Mouse (Mus musculus) megakaryocyte, adult 5-6 weeks (primary cell): ENCODE measurements at regions not wholly inside any gene's neighbourhood (a gene's known extent, or its start where the extent isn't known, plus 50 kb on each side); places are given as distances from the start of the nearest gene placed in this dataset.

Source experiments
- ATAC-seq: 2 replicates; pipeline ENCODE4 v1.8.0; 2016; ENCODE audit warnings: mild to moderate bottlenecking, inconsistent platforms; ENCODE audit not compliant: poor library complexity, severe bottlenecking

- ATAC-seq: peak; percentile 30; the same call in 1 of the 2 replicates
Observed at GRCm38 (mm10) chr10:118803922-118804557, 66.0 kb downstream of the Dyrk2 start.

- peak; percentile 97 for ATAC-seq
Observed at GRCm38 (mm10) chr10:118804574-118804973, 65.4 kb downstream of the Dyrk2 start.
